Mouse (Mus musculus) CH12.LX (cell line): ENCODE results near the gene Il11ra2.
"Not testable (repeated sequence)": the region's sequence is repeated elsewhere in the genome, so short reads cannot be mapped to it uniquely, and the experiment has no call there.

Experiments used
- CTCF ChIP-seq, 2 experiments: IDR thresholded peaks in 1 of 2; conservative IDR thresholded peaks in 1 of 2; 2 replicates each; pipeline ENCODE4 v1.5.1; 2011 to 2012; ENCODE audit warnings: low read depth in 2 of 2, low read length in 2 of 2, improper control_type of control experiment in 1 of 2, inconsistent platforms in 1 of 2, mild to moderate bottlenecking in 1 of 2, moderate library complexity in 1 of 2
- GABPA ChIP-seq: IDR thresholded peaks from 2 replicates; pipeline ENCODE4 v1.6.1; 2012; ENCODE audit warnings: low read depth, low read length, improper control_type of control experiment, inconsistent platforms; ENCODE audit not compliant: insufficient replicate concordance
- MAFK ChIP-seq: IDR thresholded peaks from 2 replicates; pipeline ENCODE4 v1.6.1; 2011; ENCODE audit warnings: low read length, improper control_type of control experiment; ENCODE audit not compliant: insufficient replicate concordance
- MAX ChIP-seq: IDR thresholded peaks from 2 replicates; pipeline ENCODE4 v1.6.1; 2011; ENCODE audit warnings: low read length, improper control_type of control experiment
- POLR2A ChIP-seq: IDR thresholded peaks from 2 replicates; pipeline ENCODE4 v1.6.1; 2011; ENCODE audit warnings: low read depth, mild to moderate bottlenecking, improper control_type of control experiment, low read length
- POLR2AphosphoS2 ChIP-seq: IDR thresholded peaks from 2 replicates; pipeline ENCODE4 v1.6.1; 2011; ENCODE audit warnings: low read depth, low read length, improper control_type of control experiment
- ZMIZ1 ChIP-seq: IDR thresholded peaks from 2 replicates; pipeline ENCODE4 v1.6.1; 2012; ENCODE audit warnings: low read depth, mild to moderate bottlenecking, inconsistent platforms, low read length, improper control_type of control experiment

DNA sequence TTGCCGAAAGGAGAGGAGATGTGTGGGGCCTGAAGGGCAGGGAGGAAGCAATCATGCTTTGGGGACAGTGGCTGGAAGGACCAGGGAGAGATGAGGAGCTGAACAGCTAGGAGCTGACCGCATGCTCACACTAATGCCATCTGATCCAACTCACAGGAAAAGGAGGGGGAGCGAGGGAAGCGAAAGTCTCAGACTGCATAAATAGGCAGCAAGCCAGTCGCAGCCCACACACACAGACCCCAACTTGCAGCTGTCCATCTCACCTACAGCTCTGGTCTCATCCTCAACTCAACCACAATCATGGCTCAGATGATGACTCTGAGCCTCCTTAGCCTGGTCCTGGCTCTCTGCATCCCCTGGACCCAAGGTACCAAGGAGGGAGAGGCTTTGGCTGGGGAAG is 49.8 kb downstream of the Il11ra2 start, which contains the start of gene Gm10591:
- TF ChIP-seq CTCF (conservative IDR thresholded peaks at IDR 0.05 in 1 of 2, IDR thresholded peaks at IDR 0.05 in 1 of 2; ENCODE audit: low read depth in 2 of 2, low read length in 2 of 2); MAFK; POLR2A; GABPA; ZMIZ1; MAX; POLR2AphosphoS2: not testable (repeated sequence)
